Mouse (Mus musculus) embryonic stem cell, embryonic (primary cell): ENCODE data around the gene Masp1.

Experiments
- CTCF ChIA-PET, 4 experiments: fragments of 300-600 bp in 2 of 4; fragments of 350-600 bp in 2 of 4; sonication (Branson Sonifier 250); formaldehyde crosslinking; loops; one replicate each; lab custom pipeline; 2022; ENCODE audit warnings: inconsistent platforms in 2 of 4; lab: Charles Lee
- POLR2A ChIA-PET, 4 experiments: fragments of 300-600 bp in 2 of 4; fragments of 350-600 bp in 2 of 4; sonication (Branson Sonifier 250); formaldehyde crosslinking; loops; one replicate each; lab custom pipeline; 2022; ENCODE audit warnings: antibody characterized with exemption in 4 of 4, inconsistent platforms in 1 of 4; lab: Charles Lee

The Masp1 gene

GRCm38 (mm10) chr16:23483292-23483691 lies 37.3 kb downstream of the Masp1 start:
- POLR2A ChIA-PET = interaction anchor here in 2 of 4 experiments (0.8 to 1.3 kb wide), 4 partner anchors 8 to 430 kb away, joined by 3 read pairs; no protein-coding TSS in a partner anchor
- CTCF ChIA-PET = interaction anchor here in 3 of 4 experiments (0.7 to 1.8 kb wide), 3 partner anchors 415 to 1594 kb away, joined by 3 to 6 read pairs (median 5); no protein-coding TSS in a partner anchor

GRCm38 (mm10) chr16:23482846-23483245 lies 37.8 kb downstream of the Masp1 start:
- ChIA-PET POLR2A (interaction anchor here in 3 of 4 experiments (0.6 to 1.7 kb wide), 10 partner anchors 8 to 431 kb away, joined by 3 to 4 read pairs (median 3); no protein-coding TSS in a partner anchor), CTCF (interaction anchor here in 3 of 4 experiments (0.7 to 1.8 kb wide), 3 partner anchors 416 to 1594 kb away, joined by 3 to 6 read pairs (median 5); no protein-coding TSS in a partner anchor)

- POLR2A ChIA-PET = interaction anchor here in 3 of 4 experiments (0.6 to 1.7 kb wide), 13 partner anchors 9 to 505 kb away, joined by 3 to 7 read pairs (median 3); partner anchors contain the start of genes Masp1 (in 1 of the 3) and Rtp4 (in 1 of the 3)
Observed at GRCm38 (mm10) chr16:23482218-23482617, 38.4 kb downstream of the Masp1 start.

GRCm38 (mm10) chr16:23479872-23480603 lies 40.6 kb downstream of the Masp1 start:
- ChIA-PET CTCF (interaction anchor here in 1 of 4 experiments (0.6 kb wide), 1 partner anchor 508 kb away, joined by 5 read pairs; the partner anchor contains the start of gene Gm37419), POLR2A (interaction anchor here in 2 of 4 experiments (0.6 to 0.7 kb wide), 4 partner anchors 11 to 1214 kb away, joined by 3 to 13 read pairs (median 6); no protein-coding TSS in a partner anchor)

More at GRCm38 (mm10) chr16:23482218-23482617, 38.4 kb downstream of the Masp1 start:
- CTCF ChIA-PET = interaction anchor here in 2 of 4 experiments (1.5 to 1.8 kb wide), 2 partner anchors 416 to 417 kb away, joined by 5 to 6 read pairs; no protein-coding TSS in a partner anchor

- ChIA-PET POLR2A (interaction anchor here in 1 of 4 experiments (0.5 kb wide), 1 partner anchor 129 kb away, joined by 3 read pairs; no protein-coding TSS in a partner anchor), CTCF (interaction anchor here in 2 of 4 experiments (0.5 to 1.2 kb wide), 2 partner anchors 321 to 422 kb away, joined by 4 to 5 read pairs; no protein-coding TSS in a partner anchor)
Observed at GRCm38 (mm10) chr16:23476598-23476997, 44.0 kb downstream of the Masp1 start.

GRCm38 (mm10) chr16:23475651-23476050 lies 45.0 kb downstream of the Masp1 start:
- POLR2A ChIA-PET = no interaction called here
- CTCF ChIA-PET = interaction anchor here in 1 of 4 experiments (1.2 kb wide), 1 partner anchor 423 kb away, joined by 4 read pairs; no protein-coding TSS in a partner anchor

GRCm38 (mm10) chr16:23472046-23472445 lies 48.6 kb downstream of the Masp1 start:
- POLR2A ChIA-PET = interaction anchor here in 1 of 4 experiments (1.5 kb wide), 1 partner anchor 15 kb away, joined by 3 read pairs; no protein-coding TSS in a partner anchor
- CTCF ChIA-PET = no interaction called here

GRCm38 (mm10) chr16:23471551-23471950 lies 49.1 kb downstream of the Masp1 start:
- ChIA-PET POLR2A (interaction anchor here in 1 of 4 experiments (1.5 kb wide), 2 partner anchors 11 to 15 kb away, joined by 3 to 4 read pairs; no protein-coding TSS in a partner anchor), CTCF (no interaction called here)

GRCm38 (mm10) chr16:23463671-23464347 lies 56.8 kb downstream of the Masp1 start:
- CTCF ChIA-PET = no interaction called here
- POLR2A ChIA-PET = no interaction called here

- CTCF ChIA-PET = interaction anchor here in 1 of 4 experiments (0.5 kb wide), 1 partner anchor 407 kb away, joined by 4 read pairs; no protein-coding TSS in a partner anchor
- POLR2A ChIA-PET = interaction anchor here in 1 of 4 experiments (0.6 kb wide), 1 partner anchor 914 kb away, joined by 3 read pairs; no protein-coding TSS in a partner anchor
Observed at GRCm38 (mm10) chr16:23458906-23459588, 61.6 kb downstream of the Masp1 start.

GRCm38 (mm10) chr16:23457338-23457737 lies 63.3 kb downstream of the Masp1 start:
- CTCF ChIA-PET = interaction anchor here in 1 of 4 experiments (1.1 to 1.7 kb wide), 3 partner anchors 442 to 526 kb away, joined by 3 to 9 read pairs (median 6); no protein-coding TSS in a partner anchor

GRCm38 (mm10) chr16:23456534-23456933 lies 64.1 kb downstream of the Masp1 start:
- POLR2A ChIA-PET = interaction anchor here in 1 of 4 experiments (1.1 kb wide), 1 partner anchor 16 kb away, joined by 3 read pairs; no protein-coding TSS in a partner anchor

More at GRCm38 (mm10) chr16:23457338-23457737, 63.3 kb downstream of the Masp1 start:
- POLR2A ChIA-PET = interaction anchor here in 1 of 4 experiments (1.1 kb wide), 1 partner anchor 15 kb away, joined by 3 read pairs; no protein-coding TSS in a partner anchor

GRCm38 (mm10) chr16:23454376-23454775 lies 66.2 kb downstream of the Masp1 start:
- CTCF ChIA-PET = no interaction called here
- POLR2A ChIA-PET = no interaction called here

More at GRCm38 (mm10) chr16:23456534-23456933, 64.1 kb downstream of the Masp1 start:
- CTCF ChIA-PET = interaction anchor here in 2 of 4 experiments (0.6 to 1.7 kb wide), 3 partner anchors 134 to 526 kb away, joined by 3 to 9 read pairs (median 6); no protein-coding TSS in a partner anchor

- POLR2A ChIA-PET = no interaction called here
- CTCF ChIA-PET = interaction anchor here (0.6 to 2.0 kb wide), 12 partner anchors 70 to 501 kb away, joined by 3 to 25 read pairs (median 6); no protein-coding TSS in a partner anchor
Observed at GRCm38 (mm10) chr16:23452476-23452875, 68.1 kb downstream of the Masp1 start.

GRCm38 (mm10) chr16:23450816-23451215 lies 69.8 kb downstream of the Masp1 start:
- ChIA-PET CTCF (interaction anchor here in 1 of 4 experiments (1.3 kb wide), 1 partner anchor 182 kb away, joined by 5 read pairs; no protein-coding TSS in a partner anchor), POLR2A (no interaction called here)

GRCm38 (mm10) chr16:23449946-23450345 lies 70.7 kb downstream of the Masp1 start:
- ChIA-PET CTCF (no interaction called here), POLR2A (interaction anchor here in 1 of 4 experiments (0.5 kb wide), 1 partner anchor 1330 kb away, joined by 4 read pairs; no protein-coding TSS in a partner anchor)

- CTCF ChIA-PET = no interaction called here
- POLR2A ChIA-PET = no interaction called here
Observed at GRCm38 (mm10) chr16:23444231-23444630, 76.4 kb downstream of the Masp1 start.
